Mouse (Mus musculus): ENCODE measurements around the gene Il3.

Il3 gene

GRCm38 (mm10) chr11:54271437-54271949 lies 4.4 kb upstream of the Il3 start:
- no peak for DNase-seq (ENCODE audit: low spot score)

- DNase-seq (ENCODE audit: low spot score): no peak
Measured at GRCm38 (mm10) chr11:54269191-54269896, 2.3 kb upstream of the Il3 start.

GRCm38 (mm10) chr11:54264542-54264941 lies 2.5 kb downstream of the Il3 start:
- peak; percentile 57 for DNase-seq (ENCODE audit: low spot score)

- DNase-seq (ENCODE audit: low spot score): no peak
Measured at GRCm38 (mm10) chr11:54263405-54264031, 3.6 kb downstream of the Il3 start.

GRCm38 (mm10) chr11:54256624-54257376 lies 10.3 kb downstream of the Il3 start:
- DNase-seq (ENCODE audit: low spot score): peak; percentile 87

GRCm38 (mm10) chr11:54254114-54254513 lies 13.0 kb downstream of the Il3 start:
- DNase-seq (ENCODE audit: low spot score): peak; percentile 36

DNA sequence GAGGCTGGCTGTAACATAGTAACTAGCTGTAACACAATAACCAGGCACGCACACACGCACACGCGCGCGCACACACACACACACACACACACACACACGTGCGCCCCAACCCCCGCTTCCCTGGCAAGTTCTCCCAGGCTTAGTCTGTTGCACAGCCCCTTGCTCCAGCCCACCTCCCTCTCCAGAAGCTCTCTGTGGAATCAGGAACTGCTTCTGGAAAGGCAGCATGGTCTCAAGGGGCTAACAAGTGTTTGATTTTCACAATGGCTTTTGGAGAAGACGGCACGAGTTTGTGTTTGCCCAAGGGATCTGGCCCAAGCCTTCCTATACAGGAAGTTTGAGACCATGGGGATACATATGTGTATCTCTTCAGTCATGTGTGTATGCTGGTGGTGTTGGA lies 16.5 kb downstream of the Il3 start:
- DNase-seq (ENCODE audit: low spot score): peak; percentile 82

- DNase-seq (ENCODE audit: low spot score): peak; percentile 61
Measured at GRCm38 (mm10) chr11:54249748-54250147, 17.3 kb downstream of the Il3 start.

DNA sequence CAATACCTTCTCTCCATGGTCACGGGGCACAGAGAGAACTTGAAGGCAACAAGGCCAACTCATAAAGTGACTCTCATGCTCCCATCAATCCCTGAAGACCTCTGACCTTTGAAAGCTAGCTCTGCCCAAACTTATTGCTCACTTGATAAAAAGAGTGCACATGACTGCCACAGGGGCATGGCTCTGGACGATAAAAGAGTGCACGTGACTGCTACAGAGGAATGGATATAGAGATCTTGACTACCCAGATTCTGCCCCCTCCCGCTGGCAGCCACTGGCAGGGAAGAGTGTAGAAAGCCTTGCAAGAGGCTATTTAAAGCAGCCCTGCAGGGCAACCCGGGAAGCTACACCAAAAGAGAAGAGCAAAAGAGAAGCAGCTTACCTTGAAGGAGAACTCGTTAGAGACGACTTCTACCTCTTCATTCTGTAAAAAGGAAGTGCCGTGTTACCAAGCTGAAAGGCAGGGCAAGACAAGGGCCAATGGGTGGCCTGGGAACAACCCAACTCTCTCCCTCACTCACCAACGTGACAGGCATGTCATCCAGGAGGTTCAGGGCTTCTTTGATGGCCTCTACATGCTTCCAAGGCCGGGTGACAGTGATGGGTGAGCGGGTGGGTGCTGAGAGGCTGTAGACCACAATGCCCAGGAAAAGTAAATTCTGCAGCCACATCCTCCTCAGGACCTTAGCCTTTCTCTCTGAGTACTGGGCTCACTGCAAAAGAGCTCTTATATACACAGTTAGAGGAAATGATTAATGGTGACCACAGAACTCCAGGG lies 17.9 kb downstream of the Il3 start, which contains the start of gene Csf2:
TSS of gene Csf2 (minus strand) at position 728 of the 778 bp plus-strand sequence.
- DNase-seq (ENCODE audit: low spot score): peak; percentile 31

DNA sequence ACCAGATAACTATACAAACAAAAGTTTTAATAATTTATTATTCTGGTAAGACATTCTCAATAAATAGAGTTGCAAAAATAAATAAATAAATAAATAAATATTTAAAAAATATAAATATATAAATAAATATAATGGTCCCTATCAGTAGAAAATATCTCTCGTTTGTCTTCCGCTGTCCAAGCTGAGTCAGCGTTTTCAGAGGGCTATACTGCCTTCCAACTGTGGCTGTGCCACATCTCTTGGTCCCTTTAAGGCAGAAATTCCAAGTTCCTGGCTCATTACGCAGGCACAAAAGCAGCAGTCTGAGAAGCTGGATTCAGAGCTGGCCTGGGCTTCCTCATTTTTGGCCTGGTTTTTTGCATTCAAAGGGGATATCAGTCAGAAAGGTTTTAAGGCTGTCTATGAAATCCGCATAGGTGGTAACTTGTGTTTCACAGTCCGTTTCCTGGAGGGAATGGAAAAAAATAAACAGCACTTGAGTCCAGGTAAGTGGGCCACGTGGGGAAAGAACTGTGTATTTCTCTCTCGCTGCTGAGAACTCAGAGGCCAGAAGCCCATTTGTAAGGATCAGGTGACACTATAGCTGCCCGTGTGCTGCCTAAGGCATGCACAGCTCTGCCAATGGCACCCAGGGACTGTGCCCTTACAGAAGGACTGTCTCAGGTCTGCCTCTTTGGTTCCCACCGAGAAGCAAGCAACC lies 19.7 kb downstream of the Il3 start:
- peak; percentile 71 for DNase-seq (ENCODE audit: low spot score)

DNA sequence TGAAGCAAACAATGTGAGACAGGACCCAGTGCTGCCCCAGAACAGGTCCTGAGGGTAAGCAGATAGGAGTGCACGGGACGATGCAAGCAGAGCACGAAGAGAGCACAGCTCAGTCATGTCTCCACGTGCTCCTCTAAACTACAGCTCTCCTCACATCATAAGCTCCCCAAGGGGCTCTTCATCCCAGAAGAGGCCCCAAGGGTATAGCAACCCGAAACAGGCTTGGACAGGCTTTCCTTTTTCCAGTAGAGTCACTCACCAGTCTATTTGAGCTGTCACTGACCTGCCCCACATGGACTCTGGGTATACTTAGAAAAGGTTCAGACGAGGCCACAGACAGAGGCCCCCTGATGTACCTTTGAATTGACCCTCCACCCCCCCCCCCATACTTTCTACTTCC lies 22.6 kb downstream of the Il3 start:
- DNase-seq (ENCODE audit: low spot score): no peak

DNA sequence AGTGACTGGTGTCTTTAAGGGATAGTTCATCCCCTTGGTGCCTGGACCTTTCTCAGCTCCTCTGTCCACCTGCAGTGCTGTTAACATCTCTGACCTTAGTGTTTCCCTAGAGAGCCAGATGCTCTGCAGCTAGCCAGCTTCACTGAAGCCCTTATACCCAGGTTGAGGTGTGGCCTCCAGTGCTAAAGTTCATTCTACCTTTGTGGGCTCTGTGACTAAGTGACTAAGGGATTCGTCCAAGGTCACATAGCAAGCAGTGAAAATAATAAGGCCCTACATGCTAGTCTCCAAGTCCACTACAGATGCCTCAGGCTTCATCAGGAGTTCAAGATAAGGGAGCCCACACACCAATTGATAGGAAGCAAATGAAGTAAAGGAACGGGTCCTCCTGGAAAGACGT lies 24.6 kb downstream of the Il3 start:
- DNase-seq (ENCODE audit: low spot score): no peak

DNA sequence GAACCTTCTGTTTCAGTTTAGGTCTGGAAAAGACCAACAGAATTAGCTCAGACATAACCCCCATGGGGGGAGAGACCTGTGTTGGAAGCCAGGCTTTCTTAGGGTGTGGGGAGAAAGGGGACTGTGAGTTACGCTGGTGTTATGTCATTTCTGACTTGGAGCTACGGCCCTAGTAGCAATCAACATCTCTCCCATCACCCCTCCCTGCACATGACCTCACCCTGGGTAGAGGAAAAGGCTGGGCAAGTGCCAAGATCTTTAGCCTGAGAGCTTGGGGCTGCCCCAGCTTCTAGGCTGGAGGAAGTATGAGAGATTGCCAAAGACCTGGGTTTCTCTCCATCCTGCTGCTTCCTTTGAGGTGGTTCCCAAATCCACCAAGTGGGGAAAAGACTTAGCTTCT lies 30.1 kb downstream of the Il3 start:
- peak; percentile 77 for DNase-seq (ENCODE audit: low spot score)

DNA sequence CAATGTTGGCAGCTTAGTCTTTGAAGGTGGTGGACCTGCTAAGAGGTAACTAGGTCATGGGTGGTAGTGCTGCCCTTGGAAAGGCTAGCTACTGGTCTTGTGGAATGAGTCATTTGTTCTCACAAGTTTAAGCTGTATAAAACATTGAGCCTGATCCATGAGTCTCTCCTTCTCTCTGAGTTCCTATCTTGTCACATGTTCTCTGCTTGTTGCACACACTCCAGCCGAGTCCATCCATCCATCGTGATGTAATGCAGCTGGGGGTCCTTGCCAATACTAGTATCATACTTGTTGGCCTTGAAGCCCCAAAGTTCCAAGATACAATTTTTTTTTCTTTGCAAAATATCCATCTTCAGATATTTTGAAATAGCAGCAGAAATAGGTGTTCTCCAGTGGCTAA lies 39.6 kb downstream of the Il3 start:
- DNase-seq (ENCODE audit: low spot score): no peak

DNA sequence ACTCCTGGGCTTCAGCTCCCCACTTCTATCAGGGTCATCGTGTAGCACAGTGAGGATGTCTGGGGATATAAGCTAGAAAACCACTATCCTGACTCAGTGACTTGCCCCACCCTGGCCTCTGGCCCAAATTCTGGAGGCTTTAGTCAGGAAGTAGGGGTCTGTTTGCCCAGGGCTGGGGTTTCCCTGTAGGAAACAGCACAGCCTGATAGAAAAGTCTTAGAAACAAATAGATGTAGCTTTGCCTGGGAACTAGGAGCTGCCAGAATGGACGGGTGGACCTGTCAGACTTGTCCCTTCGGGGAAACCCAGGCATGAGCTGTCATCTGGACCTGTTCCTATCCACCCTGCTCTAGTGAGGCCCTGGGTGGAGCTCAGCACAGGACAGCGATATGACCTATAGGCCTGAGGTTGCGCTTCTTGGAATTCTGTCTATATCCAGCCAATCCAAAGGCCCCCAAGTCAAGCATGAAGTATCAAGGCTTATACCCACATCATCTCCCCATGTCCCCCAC lies 42.5 kb downstream of the Il3 start:
- DNase-seq (ENCODE audit: low spot score): no peak

GRCm38 (mm10) chr11:54223637-54224474 lies 43.2 kb downstream of the Il3 start:
- DNase-seq (ENCODE audit: low spot score): no peak

GRCm38 (mm10) chr11:54219903-54220740 lies 47.0 kb downstream of the Il3 start:
- no peak for DNase-seq (ENCODE audit: low spot score)

DNA sequence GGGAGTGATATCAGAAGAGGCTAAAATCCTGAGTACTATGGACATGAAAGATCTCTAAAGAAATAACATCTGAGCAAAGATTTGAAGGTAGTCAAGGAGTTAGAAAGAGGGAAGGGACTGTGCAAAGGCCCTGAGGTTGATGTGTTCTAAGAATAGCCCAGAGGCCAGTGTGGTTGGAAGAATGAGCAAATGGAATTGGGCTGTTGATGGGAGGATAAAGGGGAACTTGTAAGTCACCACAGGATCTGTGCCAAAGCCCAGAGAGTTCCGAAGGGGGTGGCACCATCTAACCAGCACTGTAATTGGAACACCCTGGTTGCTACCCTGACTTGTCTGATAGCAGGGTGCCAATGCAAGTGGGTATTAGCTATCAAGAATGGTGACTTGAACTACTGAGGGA lies 47.9 kb downstream of the Il3 start:
- no peak for DNase-seq (ENCODE audit: low spot score)

GRCm38 (mm10) chr11:54217384-54217783 lies 49.7 kb downstream of the Il3 start:
- no peak for DNase-seq (ENCODE audit: low spot score)
